Mouse (Mus musculus): ENCODE results near the gene Lhx1. TPM values are rescaled to one million over a fixed set of nuclear protein-coding genes. Genes with fewer than 3 reads are reported as not detected.

Gene Lhx1
- polyA plus RNA-seq (2012; rRNA removed), result 0.12 and 0.17 TPM in 2 replicates

GRCm38 (mm10) chr11:84525421-84526274 is at the start of gene Lhx1:
TSS of gene Lhx1 (minus strand) at chr11:84525535.

DNA sequence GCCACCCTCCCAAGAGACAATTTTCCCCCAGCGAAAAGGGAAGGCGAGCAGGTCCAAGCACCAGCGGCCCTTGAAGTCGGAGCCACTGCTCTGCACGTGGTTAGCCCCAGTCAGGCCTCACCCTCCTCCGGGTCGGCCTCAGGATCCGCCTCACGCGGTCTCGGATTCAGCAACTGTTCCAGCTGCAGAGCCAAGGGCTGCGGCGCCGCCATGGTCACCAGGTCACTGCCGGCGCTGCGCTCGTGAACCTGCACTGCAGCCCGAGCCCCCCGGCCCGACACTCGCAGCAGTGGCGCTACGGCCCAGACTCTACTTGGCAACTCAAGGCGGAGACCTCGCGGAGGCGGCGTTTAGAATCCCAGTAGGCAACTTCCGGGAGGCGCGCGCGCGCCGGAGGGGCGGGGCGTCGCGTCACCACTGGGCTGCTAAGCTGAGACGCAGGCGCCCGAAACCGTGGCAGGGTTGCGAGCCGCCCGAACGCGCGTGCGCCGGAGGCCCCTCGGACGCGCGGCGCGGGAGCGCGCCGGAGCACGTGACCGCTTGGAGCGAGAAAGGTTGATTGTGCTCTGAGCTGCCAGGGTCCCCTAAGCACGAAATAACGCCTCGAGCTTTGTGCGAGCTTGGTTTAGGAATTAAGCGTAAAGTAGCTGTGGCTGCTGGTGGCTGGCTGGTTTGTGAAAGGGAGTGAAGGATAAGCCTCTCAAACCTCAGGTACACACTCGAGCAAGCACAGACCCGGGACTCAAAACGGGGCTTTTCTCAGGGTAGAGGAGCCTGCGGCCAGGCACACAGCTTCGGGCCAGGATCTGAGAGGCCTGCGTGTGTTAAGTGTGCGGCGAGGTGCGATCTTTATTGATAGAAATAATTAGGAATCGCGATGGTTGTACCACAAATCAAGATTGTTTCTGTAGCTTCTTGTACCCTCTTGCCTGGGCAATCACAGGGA is 11.9 kb downstream of the Lhx1 start, which contains the start of gene Aatf:
Gene Aatf, minus strand, starts transcription at position 352 of the 946 bp plus-strand sequence.

Other genes starting within 250 kb of the Lhx1 start
- 5.2 and 7.3 TPM in 2 replicates for gene Aatf, start 12.0 kb downstream of the Lhx1 start, polyA plus RNA-seq (2012; rRNA removed)

Data from ovary, adult 2 months (tissue).